Mouse (Mus musculus) central nervous system, embryonic 14 days (tissue): ENCODE results near the gene Heatr4. TPM values are rescaled to one million over a fixed set of nuclear protein-coding genes. Genes with fewer than 3 reads are reported as not detected.

ENCODE experiments used
- polyA plus RNA-seq: library from polyadenylated mRNA; depleted of rRNA; stranded (reverse); fragments of >200 nt; gene quantifications from 2 replicates; pipeline ENCODE4 v1.2.3, GENCODE M21; 2012; rRNA removed

The Heatr4 gene
- 0.03 TPM in 1 of 2 replicates, not detected in the other for polyA plus RNA-seq

DNA sequence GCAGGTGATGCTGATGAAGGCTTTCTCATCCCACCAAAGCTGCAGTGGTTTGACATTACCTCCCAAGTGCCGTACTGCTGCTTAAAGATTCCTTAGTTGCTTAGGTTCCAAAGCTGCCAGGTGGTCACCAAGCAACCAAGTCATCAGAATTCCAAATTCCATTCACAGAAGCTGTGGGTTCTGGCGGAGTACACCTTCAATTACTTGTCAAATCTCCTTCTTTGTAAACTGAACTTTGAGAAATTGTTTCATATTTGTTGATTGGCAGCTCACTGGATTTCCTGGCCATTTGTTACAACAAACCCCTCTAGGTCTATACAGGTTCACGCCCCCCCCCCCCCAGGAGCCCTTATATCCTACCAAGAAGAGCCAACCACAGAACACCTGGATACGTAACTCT, at the start of gene Heatr4:
Gene Heatr4 (minus strand): TSS at position 101 of the 400 bp plus-strand sequence.

DNA sequence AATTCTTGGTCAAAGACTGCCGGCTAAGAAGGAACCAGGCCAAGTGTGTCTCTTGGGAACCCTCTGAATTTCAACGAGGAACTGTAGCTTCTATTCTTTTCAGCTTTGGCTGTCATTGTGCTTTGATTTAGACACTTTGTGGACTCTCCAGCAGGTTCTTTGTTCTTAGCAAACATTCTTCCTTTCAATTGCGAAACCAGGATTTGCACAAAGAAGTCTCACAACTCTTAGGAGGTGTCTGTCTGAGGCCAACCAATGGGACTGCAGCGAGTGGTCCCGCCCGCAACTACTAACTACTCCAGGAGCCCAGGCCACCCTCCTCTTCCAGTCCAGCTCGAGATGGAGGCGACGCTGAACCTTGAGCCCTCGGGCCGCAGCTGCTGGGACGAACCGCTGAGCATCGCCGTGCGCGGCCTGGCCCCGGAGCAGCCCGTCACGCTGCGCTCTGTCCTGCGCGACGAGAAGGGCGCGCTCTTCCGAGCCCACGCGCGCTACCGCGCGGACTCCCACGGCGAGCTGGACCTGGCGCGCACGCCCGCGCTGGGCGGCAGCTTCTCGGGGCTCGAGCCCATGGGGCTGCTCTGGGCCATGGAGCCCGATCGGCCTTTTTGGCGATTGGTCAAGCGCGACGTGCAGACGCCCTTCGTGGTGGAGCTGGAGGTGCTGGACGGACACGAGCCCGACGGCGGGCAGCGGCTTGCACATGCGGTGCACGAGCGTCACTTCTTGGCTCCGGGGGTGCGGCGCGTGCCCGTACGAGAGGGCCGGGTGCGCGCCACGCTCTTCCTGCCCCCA, 24.7 kb upstream of the Heatr4 start, which contains the start of gene Acot1:
Gene Acot1 (plus strand): TSS at position 320 of the 795 bp plus-strand sequence.

DNA sequence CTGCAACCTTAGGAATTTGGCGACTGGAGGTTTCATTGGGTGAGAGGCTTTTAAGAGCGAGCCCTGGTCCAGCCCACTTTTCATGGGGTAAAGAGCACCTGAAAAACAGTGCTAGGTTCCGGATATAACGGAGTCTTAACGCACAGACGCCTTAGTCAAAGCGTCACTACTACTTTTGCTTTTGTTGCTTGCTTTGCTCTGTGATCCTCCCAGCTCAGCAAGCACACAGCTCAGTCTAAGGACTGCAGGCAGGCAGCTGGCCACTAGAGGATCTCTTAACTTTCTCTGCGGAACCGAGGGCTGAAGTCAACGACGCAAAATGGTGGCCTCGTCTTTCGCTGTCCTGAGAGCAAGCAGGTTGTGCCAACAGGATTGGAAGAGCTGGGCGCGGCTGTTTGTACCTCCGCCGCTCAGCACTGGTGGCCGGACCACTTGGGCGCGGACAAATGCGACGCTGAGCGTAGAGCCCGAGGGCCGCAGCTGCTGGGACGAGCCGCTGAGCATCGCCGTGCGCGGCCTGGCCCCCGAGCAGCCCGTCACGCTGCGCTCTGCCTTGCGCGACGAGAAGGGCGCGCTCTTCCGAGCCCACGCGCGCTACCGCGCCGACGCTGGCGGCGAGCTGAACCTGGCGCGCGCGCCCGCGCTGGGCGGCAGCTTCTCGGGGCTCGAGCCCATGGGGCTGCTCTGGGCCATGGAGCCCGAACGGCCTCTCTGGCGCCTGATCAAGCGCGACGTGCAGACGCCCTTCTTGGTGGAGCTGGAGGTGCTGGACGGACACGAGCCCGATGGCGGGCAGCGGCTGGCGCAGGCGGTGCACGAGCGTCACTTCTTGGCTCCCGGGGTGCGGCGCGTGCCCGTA, 3.2 kb upstream of the Heatr4 start, which contains the start of gene Acot2:
Gene Acot2 (plus strand): TSS at position 279 of the 859 bp plus-strand sequence.

DNA sequence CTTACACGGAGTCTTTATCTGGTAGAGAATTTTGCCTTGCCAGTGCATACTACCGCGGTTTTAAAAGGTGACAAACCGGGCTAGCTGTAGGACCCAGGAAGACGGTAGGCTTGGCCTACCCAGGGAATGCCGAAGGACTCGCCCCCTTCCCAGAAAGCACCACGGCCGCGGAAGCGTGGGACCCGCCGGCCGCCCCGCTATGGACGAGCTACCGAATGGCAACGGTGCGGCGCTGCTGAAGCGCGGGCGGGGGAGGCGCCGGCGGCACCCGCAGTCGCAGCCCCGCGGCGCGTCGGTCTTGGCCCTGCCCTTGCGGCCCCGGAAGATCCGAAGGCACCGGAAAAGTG, 34.2 kb downstream of the Heatr4 start, which contains the start of gene Riox1:
Gene Riox1 (plus strand): TSS at position 116 of the 347 bp plus-strand sequence.

DNA sequence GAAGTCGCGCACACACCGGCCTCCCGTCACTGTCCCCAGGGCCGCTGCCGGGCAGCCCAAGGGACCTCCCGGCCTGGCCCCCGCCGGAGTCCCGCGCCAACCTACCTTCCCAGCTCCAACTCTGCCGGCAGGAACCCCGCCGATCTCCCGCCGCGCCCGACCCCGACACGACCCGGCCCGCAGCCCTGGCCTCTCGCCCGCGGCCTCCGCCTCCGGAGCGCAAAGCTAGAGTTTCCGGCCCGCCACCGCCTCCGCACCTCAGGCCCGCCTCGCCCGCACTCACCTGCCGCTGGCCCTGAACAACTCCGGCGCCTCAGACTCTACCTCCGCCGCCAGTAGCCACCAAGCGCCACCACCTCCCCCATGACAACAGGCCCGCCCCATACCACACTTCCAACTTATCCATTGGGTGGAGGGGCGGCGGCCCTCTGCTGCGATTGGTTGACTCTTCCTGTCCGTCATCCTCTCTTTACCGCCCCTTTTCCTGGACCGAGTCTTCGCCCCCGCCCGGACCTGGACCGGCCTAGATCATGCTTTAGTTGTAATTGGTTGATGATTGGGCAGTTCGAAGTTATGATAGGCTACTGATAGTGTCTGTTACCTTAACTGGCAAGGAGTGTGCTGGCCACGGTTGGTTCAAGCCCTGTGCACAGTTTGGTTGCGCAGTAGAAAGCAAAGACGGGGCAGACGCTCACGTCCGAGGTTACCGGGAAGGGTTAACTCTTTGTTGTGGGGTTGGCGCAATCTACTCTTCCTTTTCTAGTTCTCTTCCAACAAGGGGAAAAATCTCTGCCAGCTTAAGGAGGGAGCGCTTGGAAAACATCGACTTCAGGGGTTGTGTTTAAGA, 62.9 kb downstream of the Heatr4 start, which contains the start of gene Numb:
Gene Numb (minus strand): TSS at position 400 of the 847 bp plus-strand sequence.

Other genes starting within 250 kb of the Heatr4 start
- gene Papln, start 221.2 kb downstream of the Heatr4 start, polyA plus RNA-seq: 0.57 and 1.2 TPM in 2 replicates
- gene Numb, start 62.9 kb downstream of the Heatr4 start, polyA plus RNA-seq: 36.3 and 36.4 TPM in 2 replicates
- 14.3 and 15.7 TPM in 2 replicates for gene Riox1, start 34.2 kb downstream of the Heatr4 start, polyA plus RNA-seq
- 2.9 and 4.7 TPM in 2 replicates for gene Acot2, start 3.0 kb upstream of the Heatr4 start, polyA plus RNA-seq
- 51.0 and 51.4 TPM in 2 replicates for gene Acot1, start 24.6 kb upstream of the Heatr4 start, polyA plus RNA-seq
- gene Acot4, start 53.5 kb upstream of the Heatr4 start, polyA plus RNA-seq: 0.12 and 0.44 TPM in 2 replicates
- gene Gm49366, start 54.1 kb upstream of the Heatr4 start, polyA plus RNA-seq: not detected in 2 replicates
- gene Acot3, start 67.3 kb upstream of the Heatr4 start, polyA plus RNA-seq: 0.20 and 0.36 TPM in 2 replicates
- 0.04 and 0.08 TPM in 2 replicates for gene Acot5, start 84.5 kb upstream of the Heatr4 start, polyA plus RNA-seq
- 2.8 and 3.1 TPM in 2 replicates for gene Acot6, start 115.8 kb upstream of the Heatr4 start, polyA plus RNA-seq
- 15.9 and 16.2 TPM in 2 replicates for gene Dnal1, start 129.5 kb upstream of the Heatr4 start, polyA plus RNA-seq
- 2.3 and 3.3 TPM in 2 replicates for gene Pnma1, start 163.6 kb upstream of the Heatr4 start, polyA plus RNA-seq
- 7.4 and 8.5 TPM in 2 replicates for gene Elmsan1, start 234.0 kb upstream of the Heatr4 start, polyA plus RNA-seq